Mouse (Mus musculus): ENCODE results near the gene Abhd2. TPM values are rescaled to one million over a fixed set of nuclear protein-coding genes. Genes with fewer than 3 reads are reported as not detected.
A peak's percentile ranks its signal among the peaks of the same experiment; 100 is the strongest.

Abhd2 gene
- polyA plus RNA-seq, 1 experiment from 2014 or later = 16.3 TPM

DNA sequence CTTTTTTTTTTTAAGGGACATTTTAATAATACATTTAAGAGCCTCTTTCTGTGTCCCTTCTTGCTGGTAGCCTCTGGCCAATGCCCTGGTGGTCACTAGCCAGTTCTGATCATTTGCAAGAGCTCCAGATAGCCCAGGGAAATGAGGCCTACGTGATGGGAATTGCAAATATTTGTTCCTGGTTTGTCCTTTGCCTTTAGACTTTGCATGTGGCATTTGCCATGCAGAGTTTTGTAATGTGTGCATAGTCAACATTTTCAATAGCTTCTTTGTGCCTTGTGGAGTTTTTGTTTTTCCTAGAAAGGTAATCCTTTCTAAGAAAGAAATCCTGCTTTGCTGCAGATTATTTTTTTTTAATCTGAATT lies 37.2 kb downstream of the Abhd2 start:
- no peak overlapping the region for H3K4me3 ChIP-seq (ENCODE audit: low read length)
- H3K4me2 ChIP-seq (ENCODE audit: low read length) = no peak overlapping the region
- H3K9ac ChIP-seq (ENCODE audit: low read depth, low read length) = no peak overlapping the region
- 34% methylated on average over 1 of the region's 1 CpGs for WGBS
- no peaks in the 10 kb centered on the region for H3K27me3 ChIP-seq (replicated peaks; ENCODE audit: control insufficient read depth, insufficient read depth, low read length)
- H3K9me3 ChIP-seq (ENCODE audit: control insufficient read depth, low read length) = no peaks in the 10 kb centered on the region
- ATAC-seq = no peak
- H3K36me3 ChIP-seq (ENCODE audit: control insufficient read depth, insufficient read depth, low read length) = no peaks in the 10 kb centered on the region
- peaks cover 45% of the 10 kb centered on the region for H3K4me1 ChIP-seq (ENCODE audit: control insufficient read depth, insufficient read depth, low read depth, low read length)
- H3K27ac ChIP-seq (ENCODE audit: low read depth, low read length) = peak overlapping the region; percentile 63

GRCm38 (mm10) chr7:79311420-79311988 lies 38.5 kb downstream of the Abhd2 start:
- H3K27ac ChIP-seq (ENCODE audit: low read depth, low read length) = peak overlapping the region; percentile 12; the same call in 1 of the 2 replicates
- H3K4me2 ChIP-seq (ENCODE audit: low read length) = no peak overlapping the region
- no peak overlapping the region for H3K9ac ChIP-seq (ENCODE audit: low read depth, low read length)
- no peaks in the 10 kb centered on the region for H3K27me3 ChIP-seq (replicated peaks; ENCODE audit: control insufficient read depth, insufficient read depth, low read length)
- peaks cover 55% of the 10 kb centered on the region for H3K4me1 ChIP-seq (ENCODE audit: control insufficient read depth, insufficient read depth, low read depth, low read length)
- no peaks in the 10 kb centered on the region for H3K9me3 ChIP-seq (ENCODE audit: control insufficient read depth, low read length)
- H3K36me3 ChIP-seq (ENCODE audit: control insufficient read depth, insufficient read depth, low read length) = no peaks in the 10 kb centered on the region
- 86% methylated on average over 5 of the region's 5 CpGs for WGBS
- ATAC-seq = no peak
- no peak overlapping the region for H3K4me3 ChIP-seq (ENCODE audit: low read length)

DNA sequence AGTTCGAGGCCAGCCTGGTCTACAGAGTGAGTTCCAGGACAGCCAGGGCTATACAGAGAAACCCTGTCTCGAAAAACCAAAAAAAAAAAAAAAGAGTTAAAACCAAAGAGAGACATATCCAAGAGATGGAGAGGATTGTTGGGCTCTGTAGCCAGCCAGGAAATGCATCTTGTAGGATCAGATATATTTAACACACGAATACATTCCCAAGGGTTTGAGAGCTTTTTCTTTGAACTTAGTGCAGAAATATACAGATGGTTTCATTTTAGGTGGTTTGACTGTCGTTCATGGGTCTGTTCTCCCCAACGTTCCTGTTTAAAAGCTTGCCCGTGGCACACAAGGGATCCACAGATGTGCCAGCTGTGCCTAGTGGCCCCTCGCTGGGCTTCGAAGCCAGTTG lies 39.2 kb downstream of the Abhd2 start:
- H3K9ac ChIP-seq (ENCODE audit: low read depth, low read length) = no peak overlapping the region

DNA sequence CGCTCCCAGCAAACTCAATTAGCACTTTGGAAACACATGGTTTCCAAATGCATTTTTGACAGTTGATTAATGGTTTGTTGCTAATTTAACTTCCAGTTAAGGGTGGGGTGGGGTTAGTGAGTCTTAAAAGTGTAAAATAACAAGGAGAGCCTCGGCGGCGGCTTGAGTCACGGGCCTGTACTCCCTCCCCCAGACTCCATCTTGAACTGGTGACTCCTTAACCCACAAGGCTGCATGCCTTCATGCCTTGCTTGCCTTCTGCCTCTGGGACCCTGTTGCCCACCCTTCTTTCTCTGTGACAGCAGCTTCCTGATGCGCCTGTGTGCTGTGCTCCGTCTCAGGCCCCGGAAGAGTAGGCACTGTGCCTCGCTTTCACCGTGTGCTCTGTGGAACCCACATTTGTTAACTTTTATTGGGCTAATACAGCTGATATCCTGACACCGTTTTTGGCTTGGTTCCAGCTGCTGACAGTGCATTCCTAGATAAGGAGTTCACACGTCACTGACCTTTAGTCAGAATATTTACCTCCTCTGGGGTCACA lies 40.6 kb downstream of the Abhd2 start:
- Histone ChIP-seq H3K4me1 (ENCODE audit: control insufficient read depth, insufficient read depth, low read depth, low read length) (peaks cover 68% of the 10 kb centered on the region), H3K27me3 (replicated peaks; ENCODE audit: control insufficient read depth, insufficient read depth, low read length) (no peaks in the 10 kb centered on the region), H3K4me2 (ENCODE audit: low read length) (no peak overlapping the region), H3K9me3 (ENCODE audit: control insufficient read depth, low read length) (no peaks in the 10 kb centered on the region), H3K36me3 (ENCODE audit: control insufficient read depth, insufficient read depth, low read length) (no peaks in the 10 kb centered on the region), H3K4me3 (ENCODE audit: low read length) (no peak overlapping the region), H3K27ac (ENCODE audit: low read depth, low read length) (peak overlapping the region; percentile 52), H3K9ac (ENCODE audit: low read depth, low read length) (no peak overlapping the region)
- ATAC-seq = peak; percentile 48
- 39% methylated on average over 12 of the region's 12 CpGs for WGBS

More for the DNA sequence above, 39.2 kb downstream of the Abhd2 start:
- Histone ChIP-seq H3K4me3 (ENCODE audit: low read length) (no peak overlapping the region), H3K36me3 (ENCODE audit: control insufficient read depth, insufficient read depth, low read length) (no peaks in the 10 kb centered on the region), H3K9me3 (ENCODE audit: control insufficient read depth, low read length) (no peaks in the 10 kb centered on the region), H3K27ac (ENCODE audit: low read depth, low read length) (peak overlapping the region; percentile 40), H3K4me1 (ENCODE audit: control insufficient read depth, insufficient read depth, low read depth, low read length) (peaks cover 58% of the 10 kb centered on the region), H3K4me2 (ENCODE audit: low read length) (no peak overlapping the region), H3K27me3 (replicated peaks; ENCODE audit: control insufficient read depth, insufficient read depth, low read length) (no peaks in the 10 kb centered on the region)
- no peak for ATAC-seq
- 60% methylated on average over 8 of the region's 8 CpGs for WGBS

- Histone ChIP-seq H3K27me3 (replicated peaks; ENCODE audit: control insufficient read depth, insufficient read depth, low read length) (no peaks in the 10 kb centered on the region), H3K27ac (ENCODE audit: low read depth, low read length) (0 out of 2 replicates have a peak overlapping the region, but pooled peaks have one; percentile 18), H3K4me2 (ENCODE audit: low read length) (no peak overlapping the region), H3K9me3 (ENCODE audit: control insufficient read depth, low read length) (no peaks in the 10 kb centered on the region), H3K36me3 (ENCODE audit: control insufficient read depth, insufficient read depth, low read length) (no peaks in the 10 kb centered on the region), H3K9ac (ENCODE audit: low read depth, low read length) (no peak overlapping the region), H3K4me3 (ENCODE audit: low read length) (no peak overlapping the region), H3K4me1 (ENCODE audit: control insufficient read depth, insufficient read depth, low read depth, low read length) (peaks cover 61% of the 10 kb centered on the region)
- ATAC-seq = no peak
- 51% methylated on average over 5 of the region's 5 CpGs for WGBS
Measured at GRCm38 (mm10) chr7:79314517-79314916, 41.5 kb downstream of the Abhd2 start.

- H3K27ac ChIP-seq (ENCODE audit: low read depth, low read length) = peak overlapping the region; percentile 29; the same call in 1 of the 2 replicates
- 54% methylated on average over 8 of the region's 8 CpGs for WGBS
- H3K9me3 ChIP-seq (ENCODE audit: control insufficient read depth, low read length) = no peaks in the 10 kb centered on the region
- H3K4me2 ChIP-seq (ENCODE audit: low read length) = no peak overlapping the region
- H3K36me3 ChIP-seq (ENCODE audit: control insufficient read depth, insufficient read depth, low read length) = no peaks in the 10 kb centered on the region
- no peak overlapping the region for H3K4me3 ChIP-seq (ENCODE audit: low read length)
- no peak for ATAC-seq
- peaks cover 54% of the 10 kb centered on the region for H3K4me1 ChIP-seq (ENCODE audit: control insufficient read depth, insufficient read depth, low read depth, low read length)
- no peaks in the 10 kb centered on the region for H3K27me3 ChIP-seq (replicated peaks; ENCODE audit: control insufficient read depth, insufficient read depth, low read length)
- H3K9ac ChIP-seq (ENCODE audit: low read depth, low read length) = no peak overlapping the region
Measured at GRCm38 (mm10) chr7:79315149-79315548, 42.1 kb downstream of the Abhd2 start.

DNA sequence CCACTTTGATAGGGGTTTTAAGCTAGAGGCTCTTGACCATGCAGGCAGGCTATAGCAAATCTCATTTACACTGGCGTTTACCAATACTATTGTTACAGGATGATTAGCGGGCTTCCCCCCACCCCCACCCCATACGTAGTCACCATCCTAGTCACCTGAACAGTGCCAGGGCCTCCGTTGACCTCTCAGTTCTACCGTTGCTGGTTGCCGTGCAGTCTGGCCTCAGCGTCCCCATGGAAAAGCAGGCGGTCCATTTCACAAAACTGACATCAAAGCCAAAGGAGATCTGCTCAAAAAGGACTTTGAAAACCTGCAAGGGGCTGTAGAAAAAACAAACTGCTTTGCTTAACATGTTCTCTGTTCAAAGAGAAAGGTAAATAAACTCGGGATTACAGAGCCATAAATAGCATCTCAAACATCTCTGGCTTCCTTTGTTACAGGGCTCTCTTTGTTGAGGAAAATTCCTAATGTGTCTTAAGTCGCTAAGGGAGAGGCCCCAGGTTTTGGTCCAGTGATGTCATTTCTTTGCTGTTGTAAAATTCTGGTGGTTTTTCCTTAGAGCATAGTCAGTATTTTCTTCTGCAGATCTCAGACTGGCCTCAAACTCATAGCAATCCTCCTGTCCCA lies 43.2 kb downstream of the Abhd2 start:
- H3K9me3 ChIP-seq (ENCODE audit: control insufficient read depth, low read length) = no peaks in the 10 kb centered on the region
- no peaks in the 10 kb centered on the region for H3K36me3 ChIP-seq (ENCODE audit: control insufficient read depth, insufficient read depth, low read length)
- 23% methylated on average over 10 of the region's 10 CpGs for WGBS
- H3K27ac ChIP-seq (ENCODE audit: low read depth, low read length) = peak overlapping the region; percentile 55
- H3K4me2 ChIP-seq (ENCODE audit: low read length) = no peak overlapping the region
- H3K4me3 ChIP-seq (ENCODE audit: low read length) = no peak overlapping the region
- H3K4me1 ChIP-seq (ENCODE audit: control insufficient read depth, insufficient read depth, low read depth, low read length) = peaks cover 47% of the 10 kb centered on the region
- no peak overlapping the region for H3K9ac ChIP-seq (ENCODE audit: low read depth, low read length)
- ATAC-seq = no peak
- H3K27me3 ChIP-seq (replicated peaks; ENCODE audit: control insufficient read depth, insufficient read depth, low read length) = no peaks in the 10 kb centered on the region

GRCm38 (mm10) chr7:79317576-79317975 lies 44.6 kb downstream of the Abhd2 start:
- Histone ChIP-seq H3K4me3 (ENCODE audit: low read length) (no peak overlapping the region), H3K4me1 (ENCODE audit: control insufficient read depth, insufficient read depth, low read depth, low read length) (peaks cover 43% of the 10 kb centered on the region), H3K27ac (ENCODE audit: low read depth, low read length) (0 out of 2 replicates have a peak overlapping the region, but pooled peaks have one; percentile 23), H3K4me2 (ENCODE audit: low read length) (no peak overlapping the region), H3K27me3 (replicated peaks; ENCODE audit: control insufficient read depth, insufficient read depth, low read length) (no peaks in the 10 kb centered on the region), H3K36me3 (ENCODE audit: control insufficient read depth, insufficient read depth, low read length) (no peaks in the 10 kb centered on the region), H3K9ac (ENCODE audit: low read depth, low read length) (no peak overlapping the region), H3K9me3 (ENCODE audit: control insufficient read depth, low read length) (no peaks in the 10 kb centered on the region)
- ATAC-seq = no peak
- WGBS = 73% methylated on average over 7 of the region's 7 CpGs

DNA sequence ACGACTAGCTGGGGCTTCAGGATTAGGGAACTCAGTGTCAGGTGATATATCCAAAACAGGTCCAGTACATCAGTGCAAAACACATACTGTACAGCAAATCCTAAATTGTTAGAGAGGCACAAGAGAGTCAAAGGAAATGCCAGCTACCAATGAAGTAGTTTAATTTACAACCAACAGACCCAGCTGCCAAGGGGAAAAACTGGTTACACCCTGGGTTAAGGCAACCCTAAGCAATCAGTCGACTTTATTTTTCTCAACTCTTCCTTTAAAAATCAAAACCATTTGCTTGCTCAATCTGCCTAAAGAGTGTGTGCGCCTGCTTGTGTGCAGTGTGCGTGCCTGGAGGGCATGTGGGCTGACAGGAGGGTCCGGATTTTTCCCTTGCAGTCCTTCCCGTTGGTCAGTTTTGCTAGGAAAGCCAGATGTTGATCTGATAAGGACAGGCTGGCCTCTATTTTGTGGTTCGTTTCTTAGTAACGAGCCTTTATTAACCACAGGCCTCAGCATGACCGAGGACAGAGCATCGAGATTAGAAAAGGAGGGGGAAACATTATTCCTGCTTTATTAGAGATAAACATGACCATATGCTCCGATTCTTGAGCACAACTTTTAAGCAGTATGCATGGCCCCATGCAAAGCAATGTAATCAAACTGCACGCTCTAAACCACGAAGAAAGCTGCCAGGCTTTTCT lies 45.3 kb downstream of the Abhd2 start:
- no peaks in the 10 kb centered on the region for H3K36me3 ChIP-seq (ENCODE audit: control insufficient read depth, insufficient read depth, low read length)
- no peaks in the 10 kb centered on the region for H3K9me3 ChIP-seq (ENCODE audit: control insufficient read depth, low read length)
- no peak for ATAC-seq
- 56% methylated on average over 13 of the region's 13 CpGs for WGBS
- peak overlapping the region; percentile 25; the same call in 1 of the 2 replicates for H3K27ac ChIP-seq (ENCODE audit: low read depth, low read length)
- no peak overlapping the region for H3K4me3 ChIP-seq (ENCODE audit: low read length)
- H3K4me1 ChIP-seq (ENCODE audit: control insufficient read depth, insufficient read depth, low read depth, low read length) = peaks cover 36% of the 10 kb centered on the region
- no peak overlapping the region for H3K4me2 ChIP-seq (ENCODE audit: low read length)
- no peaks in the 10 kb centered on the region for H3K27me3 ChIP-seq (replicated peaks; ENCODE audit: control insufficient read depth, insufficient read depth, low read length)
- H3K9ac ChIP-seq (ENCODE audit: low read depth, low read length) = no peak overlapping the region; the same call in 1 of the 2 replicates
